Mouse (Mus musculus) embryonic fibroblast, embryonic 13.5 days (primary cell): ENCODE measurements at regions not wholly inside any gene's neighbourhood (a gene's known extent, or its start where the extent isn't known, plus 50 kb on each side); places are given as distances from the start of the nearest gene placed in this dataset.

Experiments
- CTCF ChIP-seq: IDR thresholded peaks from 2 replicates; pipeline ENCODE4 v1.5.1; 2011; ENCODE audit warnings: mild to moderate bottlenecking, control low read depth, low read length, moderate library complexity, borderline replicate concordance; ENCODE audit not compliant: insufficient read depth
- POLR2A ChIP-seq: IDR thresholded peaks from 2 replicates; pipeline ENCODE4 v1.6.1; 2011; ENCODE audit warnings: low read depth, mild to moderate bottlenecking, control low read depth, low read length, moderate library complexity

- no peak for TF ChIP-seq POLR2A
- no peak for TF ChIP-seq CTCF
These were observed 343.8 kb downstream of the Tmem161b start for GRCm38 (mm10) chr13:84565644-84566532.
